Mouse (Mus musculus) hindbrain, embryonic 13.5 days (tissue): ENCODE results near the gene Pqlc3. TPM values are rescaled to one million over a fixed set of nuclear protein-coding genes. Genes with fewer than 3 reads are reported as not detected.

Experiments used
- ATAC-seq: fragments of 200-750 bp; cut with Nextera tagmentation; 2 replicates; pipeline ENCODE4 v1.8.0; 2017; ENCODE audit warnings: moderate TSS enrichment; ENCODE audit not compliant: low FRiP score
- H3K27ac ChIP-seq: fragments of 300-500 bp; sonication (generic); 2 replicates; pipeline ENCODE4 v1.5.1; 2015; ENCODE audit warnings: inconsistent platforms, mild to moderate bottlenecking, moderate library complexity
- H3K27me3 ChIP-seq: fragments of 300-500 bp; sonication (generic); 2 replicates; pipeline ENCODE4 v1.6.1; 2015; ENCODE audit warnings: mild to moderate bottlenecking, inconsistent platforms
- H3K36me3 ChIP-seq: fragments of 300-500 bp; sonication (generic); 2 replicates; pipeline ENCODE4 v1.6.1; 2015; ENCODE audit warnings: mild to moderate bottlenecking, inconsistent platforms
- H3K4me1 ChIP-seq: fragments of 300-500 bp; sonication (generic); replicated peaks from 2 replicates; pipeline ENCODE4 v1.6.1; 2015; ENCODE audit warnings: inconsistent platforms
- H3K4me2 ChIP-seq: fragments of 300-500 bp; sonication (generic); 2 replicates; pipeline ENCODE4 v1.6.1; 2015; ENCODE audit warnings: inconsistent platforms, mild to moderate bottlenecking, moderate library complexity
- H3K4me3 ChIP-seq: fragments of 300-500 bp; sonication (generic); 2 replicates; pipeline ENCODE4 v1.5.1; 2015; ENCODE audit warnings: mild to moderate bottlenecking, inconsistent platforms
- H3K9ac ChIP-seq: fragments of 300-500 bp; sonication (generic); 2 replicates; pipeline ENCODE4 v1.6.1; 2015; ENCODE audit warnings: mild to moderate bottlenecking, inconsistent platforms
- H3K9me3 ChIP-seq: fragments of 300-500 bp; sonication (generic); 2 replicates; pipeline ENCODE4 v1.6.1; 2016; ENCODE audit warnings: inconsistent platforms
- WGBS: fragments of 180-500 bp; shearing (Covaris S2); methylation state at CpG from one replicate; pipeline ENCODE4 v1.1.7; 2015; 5-methylcytosine and 5-hydroxymethylcytosine counted together
- polyA plus RNA-seq: library from polyadenylated mRNA; unstranded; fragments of >200 nt; fragmentation: Nextera tagmentation; extraction: Ambion mirVana; gene quantifications from 2 replicates; pipeline ENCODE4 v1.2.1, GENCODE M21; 2015

The Pqlc3 gene
- polyA plus RNA-seq, 1 experiment from 2014 or later: 2.3 TPM

- Histone ChIP-seq H3K27ac (no peak overlapping the region), H3K9me3 (no peaks in the 10 kb centered on the region), H3K4me1 (peaks cover 18% of the 10 kb centered on the region), H3K36me3 (peaks cover 6% of the 10 kb centered on the region; the same call in 1 of the 2 replicates), H3K27me3 (peaks cover 51% of the 10 kb centered on the region), H3K4me2 (no peak overlapping the region), H3K4me3 (no peak overlapping the region), H3K9ac (no peak overlapping the region)
- 90% methylated on average over 5 of the region's 5 CpGs for WGBS
- no peak for ATAC-seq
Observed at GRCm38 (mm10) chr12:16996886-16997462, 3.2 kb downstream of the Pqlc3 start.

DNA sequence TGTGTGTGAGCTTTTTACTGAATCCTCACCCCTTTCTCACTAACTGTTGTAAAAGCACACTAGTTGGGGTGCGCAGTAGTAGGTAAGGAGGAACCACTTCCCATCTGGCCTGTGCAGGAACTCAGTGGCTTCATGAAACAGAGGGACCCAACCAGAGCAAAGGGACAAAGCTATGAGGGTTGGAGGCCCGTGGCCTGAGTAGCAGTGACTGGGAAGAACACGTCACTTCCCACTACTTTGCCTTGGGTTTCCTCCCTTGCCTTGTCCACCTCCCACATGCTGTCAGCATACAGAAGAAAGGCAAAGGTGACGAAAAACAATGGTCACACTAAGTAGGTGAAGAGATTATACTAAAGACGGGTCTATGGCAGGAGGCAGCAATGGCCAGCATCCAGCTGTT is 3.9 kb downstream of the Pqlc3 start:
- Histone ChIP-seq H3K4me1 (peaks cover 18% of the 10 kb centered on the region), H3K36me3 (peaks cover 6% of the 10 kb centered on the region; the same call in 1 of the 2 replicates)
- WGBS: 87% methylated on average over 5 of the region's 5 CpGs

GRCm38 (mm10) chr12:16994291-16994690 is 5.9 kb downstream of the Pqlc3 start:
- Histone ChIP-seq H3K36me3 (peaks cover 9% of the 10 kb centered on the region; the same call in 1 of the 2 replicates), H3K4me2 (no peak overlapping the region), H3K27ac (no peak overlapping the region), H3K4me3 (no peak overlapping the region), H3K27me3 (peaks cover 26% of the 10 kb centered on the region), H3K4me1 (peaks cover 8% of the 10 kb centered on the region), H3K9ac (no peak overlapping the region), H3K9me3 (no peaks in the 10 kb centered on the region)
- no peak for ATAC-seq
- WGBS: 92% methylated on average over 2 of the region's 2 CpGs

More for the DNA sequence above, 3.9 kb downstream of the Pqlc3 start:
- no peak overlapping the region for H3K4me3 ChIP-seq
- no peak for ATAC-seq
- H3K27me3 ChIP-seq: peaks cover 44% of the 10 kb centered on the region
- no peak overlapping the region for H3K27ac ChIP-seq
- no peak overlapping the region for H3K9ac ChIP-seq
- no peaks in the 10 kb centered on the region for H3K9me3 ChIP-seq
- H3K4me2 ChIP-seq: no peak overlapping the region

DNA sequence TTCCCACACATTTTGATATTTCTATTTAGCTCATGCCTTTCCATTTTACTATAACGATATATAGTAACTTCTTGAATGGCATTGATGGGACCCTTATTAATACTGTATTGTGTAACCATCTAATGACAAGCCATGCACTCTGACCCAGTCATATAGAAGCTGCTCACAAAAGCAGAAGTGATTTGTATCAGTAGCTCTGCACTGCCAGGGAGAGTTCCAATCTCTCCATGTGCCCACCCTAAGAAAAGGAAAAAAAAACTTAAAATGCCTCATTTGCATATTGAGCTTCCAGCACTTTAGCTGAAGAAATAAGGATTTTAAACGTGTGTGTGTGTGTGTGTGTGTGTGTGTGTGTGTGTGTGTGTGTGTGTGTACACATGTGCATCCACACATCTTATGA is 7.9 kb downstream of the Pqlc3 start:
- Histone ChIP-seq H3K4me2 (no peak overlapping the region), H3K4me3 (no peak overlapping the region), H3K27me3 (peaks cover 7% of the 10 kb centered on the region), H3K36me3 (peaks cover 9% of the 10 kb centered on the region; the same call in 1 of the 2 replicates), H3K4me1 (no peaks in the 10 kb centered on the region), H3K27ac (no peak overlapping the region), H3K9me3 (no peaks in the 10 kb centered on the region), H3K9ac (no peak overlapping the region)
- 88% methylated on average over 2 of the region's 2 CpGs for WGBS
- no peak for ATAC-seq

- no peak overlapping the region for H3K4me2 ChIP-seq
- WGBS: 85% methylated on average over 2 of the region's 2 CpGs
- peaks cover 9% of the 10 kb centered on the region; the same call in 1 of the 2 replicates for H3K36me3 ChIP-seq
- no peak overlapping the region for H3K4me3 ChIP-seq
- no peak overlapping the region for H3K27ac ChIP-seq
- ATAC-seq: no peak
- no peaks in the 10 kb centered on the region for H3K4me1 ChIP-seq
- H3K9ac ChIP-seq: no peak overlapping the region
- no peaks in the 10 kb centered on the region for H3K27me3 ChIP-seq
- H3K9me3 ChIP-seq: no peaks in the 10 kb centered on the region
Observed at GRCm38 (mm10) chr12:16991376-16991775, 8.8 kb downstream of the Pqlc3 start.

DNA sequence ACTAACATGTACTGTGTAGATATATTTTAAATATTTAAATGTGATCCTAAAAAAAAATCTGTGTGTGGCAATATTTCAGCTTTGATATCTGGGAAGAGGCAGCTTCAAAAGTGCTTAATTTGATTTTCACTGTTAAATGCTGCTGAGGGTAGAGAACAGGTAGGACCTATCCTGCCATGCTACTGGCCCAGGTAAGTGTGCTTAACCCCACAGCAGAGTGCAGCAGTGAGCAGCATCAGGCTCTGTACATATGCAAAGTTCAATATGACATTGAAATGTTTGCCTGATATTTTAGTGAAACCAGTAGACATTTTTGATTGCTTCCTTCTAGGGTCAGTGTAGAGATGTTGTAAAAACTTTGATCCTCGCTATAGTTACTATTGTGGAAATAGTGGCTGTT is 14.4 kb downstream of the Pqlc3 start:
- Histone ChIP-seq H3K9ac (no peak overlapping the region), H3K4me1 (no peaks in the 10 kb centered on the region), H3K4me3 (no peak overlapping the region), H3K36me3 (peaks cover 16% of the 10 kb centered on the region), H3K27me3 (no peaks in the 10 kb centered on the region), H3K27ac (no peak overlapping the region), H3K4me2 (no peak overlapping the region), H3K9me3 (no peaks in the 10 kb centered on the region)
- WGBS: 92% methylated on average over 1 of the region's 1 CpGs
- no peak for ATAC-seq

- Histone ChIP-seq H3K36me3 (peaks cover 82% of the 10 kb centered on the region), H3K9me3 (no peaks in the 10 kb centered on the region), H3K9ac (no peak overlapping the region), H3K27ac (no peak overlapping the region), H3K4me2 (no peak overlapping the region), H3K27me3 (no peaks in the 10 kb centered on the region), H3K4me3 (no peak overlapping the region), H3K4me1 (no peaks in the 10 kb centered on the region)
- ATAC-seq: no peak
Observed at GRCm38 (mm10) chr12:16977120-16977519, 23.1 kb downstream of the Pqlc3 start.

- Histone ChIP-seq H3K4me3 (no peak overlapping the region), H3K27me3 (no peaks in the 10 kb centered on the region), H3K36me3 (peaks cover 39% of the 10 kb centered on the region), H3K4me1 (no peaks in the 10 kb centered on the region), H3K4me2 (no peak overlapping the region), H3K27ac (no peak overlapping the region), H3K9ac (no peak overlapping the region), H3K9me3 (no peaks in the 10 kb centered on the region)
- ATAC-seq: no peak
- WGBS: 93% methylated on average over 2 of the region's 2 CpGs
Observed at GRCm38 (mm10) chr12:16966811-16967210, 33.4 kb downstream of the Pqlc3 start.

GRCm38 (mm10) chr12:16963354-16963753 is 36.9 kb downstream of the Pqlc3 start:
- Histone ChIP-seq H3K36me3 (peaks cover 42% of the 10 kb centered on the region), H3K4me1 (no peaks in the 10 kb centered on the region), H3K27ac (no peak overlapping the region), H3K9me3 (no peaks in the 10 kb centered on the region), H3K4me2 (no peak overlapping the region), H3K27me3 (no peaks in the 10 kb centered on the region), H3K9ac (no peak overlapping the region), H3K4me3 (no peak overlapping the region)
- WGBS: 72% methylated on average over 2 of the region's 2 CpGs
- ATAC-seq: no peak

DNA sequence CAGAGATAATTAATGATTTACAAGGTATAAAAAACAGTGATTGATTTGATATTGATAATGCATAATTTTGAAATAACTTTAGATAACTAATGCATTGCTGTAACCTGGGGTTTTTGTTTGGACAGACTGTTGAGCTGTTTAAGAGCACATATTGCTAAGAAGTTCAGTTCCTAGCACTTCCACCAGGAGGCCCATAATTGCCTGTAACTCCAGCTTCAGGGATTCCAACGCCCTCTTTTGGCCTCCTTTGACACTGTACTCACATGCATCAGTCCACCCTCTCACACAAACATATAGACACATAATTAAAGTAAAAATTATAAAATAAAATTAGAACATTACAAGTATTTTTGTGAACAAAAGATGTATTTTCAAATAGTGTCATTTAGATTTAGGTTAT is 41.4 kb downstream of the Pqlc3 start:
- H3K9me3 ChIP-seq: no peaks in the 10 kb centered on the region
- 69% methylated on average over 1 of the region's 1 CpGs for WGBS
- ATAC-seq: no peak
- no peak overlapping the region for H3K27ac ChIP-seq
- no peaks in the 10 kb centered on the region for H3K27me3 ChIP-seq
- H3K4me3 ChIP-seq: no peak overlapping the region
- H3K4me1 ChIP-seq: no peaks in the 10 kb centered on the region
- H3K9ac ChIP-seq: no peak overlapping the region
- H3K4me2 ChIP-seq: no peak overlapping the region
- peaks cover 47% of the 10 kb centered on the region for H3K36me3 ChIP-seq

DNA sequence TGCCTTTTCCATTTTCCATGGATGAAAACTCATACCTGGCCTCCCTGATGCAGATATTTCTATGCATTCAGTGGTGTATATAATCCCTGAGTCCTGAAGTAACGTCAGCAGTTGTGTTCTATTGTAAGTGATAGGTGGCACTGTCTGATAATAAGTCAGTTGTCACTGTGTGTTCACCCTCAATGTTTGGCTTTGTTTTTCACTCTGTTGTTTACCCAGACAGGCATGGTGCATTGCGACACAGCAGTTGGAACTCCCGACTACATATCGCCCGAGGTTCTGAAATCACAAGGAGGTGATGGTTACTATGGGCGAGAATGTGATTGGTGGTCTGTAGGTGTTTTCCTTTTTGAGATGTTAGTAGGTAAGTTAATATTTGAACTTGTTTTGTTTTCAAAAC is 52.0 kb downstream of the Pqlc3 start:
- H3K27me3 ChIP-seq: no peaks in the 10 kb centered on the region
- WGBS: 91% methylated on average over 6 of the region's 6 CpGs
- ATAC-seq: no peak

GRCm38 (mm10) chr12:16941976-16942375 is 58.2 kb downstream of the Pqlc3 start:
- 91% methylated on average over 3 of the region's 3 CpGs for WGBS
- Histone ChIP-seq H3K9me3 (no peaks in the 10 kb centered on the region), H3K36me3 (peaks cover 11% of the 10 kb centered on the region; the same call in 1 of the 2 replicates), H3K9ac (no peak overlapping the region), H3K27ac (no peak overlapping the region), H3K27me3 (no peaks in the 10 kb centered on the region), H3K4me2 (no peak overlapping the region), H3K4me1 (no peaks in the 10 kb centered on the region), H3K4me3 (no peak overlapping the region)
- ATAC-seq: no peak

More for the DNA sequence above, 52.0 kb downstream of the Pqlc3 start:
- Histone ChIP-seq H3K27ac (no peak overlapping the region), H3K4me2 (no peak overlapping the region), H3K9me3 (no peaks in the 10 kb centered on the region), H3K4me1 (no peaks in the 10 kb centered on the region), H3K36me3 (peaks cover 24% of the 10 kb centered on the region), H3K4me3 (no peak overlapping the region), H3K9ac (no peak overlapping the region)
